Mouse (Mus musculus) forebrain, embryonic 13.5 days (tissue): ENCODE measurements around the gene Kif21b. TPM values are rescaled to one million over a fixed set of nuclear protein-coding genes. Genes with fewer than 3 reads are reported as not detected.

Source experiments
- ATAC-seq: fragments of 200-750 bp; cut with Nextera tagmentation; 2 replicates; pipeline ENCODE4 v1.8.0; 2017
- H3K27ac ChIP-seq: fragments of 300-500 bp; sonication (generic); 2 replicates; pipeline ENCODE4 v1.5.1; 2015; ENCODE audit warnings: inconsistent platforms, mild to moderate bottlenecking, moderate library complexity
- H3K27me3 ChIP-seq: fragments of 300-500 bp; sonication (generic); 2 replicates; pipeline ENCODE4 v1.6.1; 2015; ENCODE audit warnings: mild to moderate bottlenecking, inconsistent platforms
- H3K36me3 ChIP-seq: fragments of 300-500 bp; sonication (generic); 2 replicates; pipeline ENCODE4 v1.6.1; 2015; ENCODE audit warnings: mild to moderate bottlenecking, inconsistent platforms; ENCODE audit not compliant: poor library complexity, severe bottlenecking
- H3K4me1 ChIP-seq: fragments of 300-500 bp; sonication (generic); 2 replicates; pipeline ENCODE4 v1.6.1; 2015; ENCODE audit warnings: inconsistent platforms
- H3K4me2 ChIP-seq: fragments of 300-500 bp; sonication (generic); 2 replicates; pipeline ENCODE4 v1.6.1; 2015; ENCODE audit warnings: inconsistent platforms, mild to moderate bottlenecking, moderate library complexity
- H3K4me3 ChIP-seq: fragments of 300-500 bp; sonication (generic); 2 replicates; pipeline ENCODE4 v1.5.1; 2015; ENCODE audit warnings: mild to moderate bottlenecking, inconsistent platforms
- H3K9ac ChIP-seq: fragments of 300-500 bp; sonication (generic); 2 replicates; pipeline ENCODE4 v1.6.1; 2015; ENCODE audit warnings: mild to moderate bottlenecking, inconsistent platforms
- H3K9me3 ChIP-seq: fragments of 300-500 bp; sonication (generic); replicated peaks from 2 replicates; pipeline ENCODE4 v1.6.1; 2016; ENCODE audit warnings: inconsistent platforms
- WGBS: fragments of 180-500 bp; shearing (Covaris S2); methylation state at CpG from one replicate; pipeline ENCODE4 v1.1.7; 2015; 5-methylcytosine and 5-hydroxymethylcytosine counted together
- polyA plus RNA-seq: library from polyadenylated mRNA; unstranded; fragments of >200 nt; fragmentation: Nextera tagmentation; extraction: Ambion mirVana; gene quantifications from 2 replicates; pipeline ENCODE4 v1.2.1, GENCODE M21; 2015

Kif21b gene
- polyA plus RNA-seq, 1 experiment from 2014 or later = 45.5 TPM

DNA sequence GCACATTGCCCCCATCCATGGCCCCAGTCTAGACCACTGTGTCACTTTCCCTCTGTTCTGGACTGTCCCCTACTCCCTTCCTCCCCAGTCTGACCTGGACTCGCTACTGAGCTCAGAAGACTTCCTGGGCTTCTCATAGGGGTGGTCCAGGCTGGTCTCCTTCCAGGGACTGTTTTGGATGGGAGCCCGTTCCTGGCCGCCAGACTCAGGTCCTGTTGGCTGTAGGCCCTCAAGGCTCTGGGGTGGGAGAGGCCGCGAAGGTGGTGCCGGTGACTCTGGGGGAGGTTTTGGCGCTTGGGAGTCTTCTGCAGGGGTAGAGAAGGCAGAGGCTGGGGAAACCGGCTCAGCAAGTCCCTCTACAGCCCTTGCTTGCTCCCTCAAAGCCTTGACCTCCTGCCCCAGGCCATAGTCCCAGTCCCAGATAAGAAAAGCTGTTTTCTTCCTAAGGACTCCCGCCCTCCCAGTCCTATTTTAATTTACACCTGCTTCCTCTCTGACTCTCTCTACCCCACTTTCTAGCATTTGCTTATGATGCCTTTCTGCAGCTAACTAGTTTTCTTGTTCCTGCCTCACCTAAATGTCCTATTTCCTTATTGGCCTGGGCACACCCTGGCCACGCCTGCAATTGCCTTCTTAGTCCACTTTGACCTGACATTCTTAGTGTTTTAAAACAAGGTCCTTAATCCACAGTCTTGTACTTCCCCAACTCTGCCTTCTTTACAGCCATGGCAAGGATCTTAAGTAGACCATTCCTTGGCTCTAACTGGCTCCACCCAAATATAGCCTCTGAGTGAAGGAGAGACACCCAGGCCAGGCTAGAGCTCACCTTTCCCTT, 89.1 kb downstream of the Kif21b start:
- H3K4me3 ChIP-seq = no peak overlapping the region
- H3K9ac ChIP-seq = no peak overlapping the region
- H3K9me3 ChIP-seq = no peaks in the 10 kb centered on the region
- no peaks in the 10 kb centered on the region for H3K4me1 ChIP-seq
- WGBS = 85% methylated on average over 10 of the region's 10 CpGs
- no peaks in the 10 kb centered on the region for H3K27me3 ChIP-seq
- no peak for ATAC-seq
- H3K4me2 ChIP-seq = no peak overlapping the region
- H3K36me3 ChIP-seq = peaks cover 89% of the 10 kb centered on the region
- no peak overlapping the region for H3K27ac ChIP-seq

DNA sequence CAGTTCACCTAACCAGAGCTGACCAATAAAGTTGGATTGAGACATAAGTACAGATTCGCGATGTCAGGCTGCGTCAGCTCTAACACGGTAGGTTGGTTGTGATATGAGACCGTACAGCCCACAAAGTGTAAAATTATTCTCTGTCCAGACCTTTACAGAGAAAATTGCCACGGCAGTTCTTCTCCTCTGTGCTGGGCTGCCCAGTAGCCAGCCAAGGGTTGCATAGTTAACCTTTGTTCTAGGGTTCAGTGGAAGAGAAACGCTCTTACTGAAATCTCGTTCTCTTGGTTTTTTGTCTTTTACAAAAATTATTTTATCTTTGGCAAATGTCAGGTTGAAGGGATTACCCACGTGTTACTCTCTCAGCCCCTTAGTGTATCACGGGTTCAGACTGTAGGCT, 91.2 kb downstream of the Kif21b start:
- Histone ChIP-seq H3K27me3 (no peaks in the 10 kb centered on the region), H3K4me2 (no peak overlapping the region), H3K9ac (no peak overlapping the region), H3K36me3 (peaks cover 89% of the 10 kb centered on the region), H3K27ac (no peak overlapping the region), H3K4me1 (no peaks in the 10 kb centered on the region), H3K4me3 (no peak overlapping the region), H3K9me3 (no peaks in the 10 kb centered on the region)
- no peak for ATAC-seq
- WGBS = 92% methylated on average over 10 of the region's 10 CpGs

- 94% methylated on average over 10 of the region's 10 CpGs for WGBS
- no peak overlapping the region for H3K4me3 ChIP-seq
- H3K36me3 ChIP-seq = peaks cover 76% of the 10 kb centered on the region
- no peaks in the 10 kb centered on the region for H3K27me3 ChIP-seq
- peaks cover 15% of the 10 kb centered on the region for H3K4me1 ChIP-seq
- no peak overlapping the region for H3K9ac ChIP-seq
- no peaks in the 10 kb centered on the region for H3K9me3 ChIP-seq
- H3K4me2 ChIP-seq = no peak overlapping the region
- ATAC-seq = no peak
- no peak overlapping the region for H3K27ac ChIP-seq
Measured at GRCm38 (mm10) chr1:136223758-136224342, 92.7 kb downstream of the Kif21b start.

GRCm38 (mm10) chr1:136225846-136226245, 94.7 kb downstream of the Kif21b start:
- WGBS = 91% methylated on average over 8 of the region's 8 CpGs
- Histone ChIP-seq H3K27me3 (no peaks in the 10 kb centered on the region), H3K4me1 (peaks cover 35% of the 10 kb centered on the region), H3K36me3 (peaks cover 56% of the 10 kb centered on the region), H3K27ac (no peak overlapping the region), H3K4me3 (no peak overlapping the region), H3K9me3 (no peaks in the 10 kb centered on the region), H3K4me2 (no peak overlapping the region), H3K9ac (no peak overlapping the region)
- no peak for ATAC-seq

- H3K27ac ChIP-seq = no peak overlapping the region
- H3K4me2 ChIP-seq = no peak overlapping the region
- peaks cover 42% of the 10 kb centered on the region for H3K4me1 ChIP-seq
- H3K4me3 ChIP-seq = no peak overlapping the region
- no peak overlapping the region for H3K9ac ChIP-seq
- H3K9me3 ChIP-seq = no peaks in the 10 kb centered on the region
- no peaks in the 10 kb centered on the region for H3K27me3 ChIP-seq
- peaks cover 54% of the 10 kb centered on the region for H3K36me3 ChIP-seq
- no peak for ATAC-seq
- WGBS = 94% methylated on average over 8 of the region's 8 CpGs
Measured at GRCm38 (mm10) chr1:136226626-136227025, 95.4 kb downstream of the Kif21b start.

Other genes starting within 250 kb of the Kif21b start
- gene Pkp1, start 212.2 kb upstream of the Kif21b start, polyA plus RNA-seq = not detected in 2 replicates
- gene Igfn1, start 125.0 kb upstream of the Kif21b start, polyA plus RNA-seq = not detected in 2 replicates
- gene Tmem9, start 123.2 kb upstream of the Kif21b start, polyA plus RNA-seq = 130 and 149 TPM in 2 replicates
- gene Ascl5, start 80.6 kb upstream of the Kif21b start, polyA plus RNA-seq = not detected in 2 replicates
- gene Cacna1s, start 78.6 kb upstream of the Kif21b start, polyA plus RNA-seq = 0.31 TPM in 1 of 2 replicates, not detected in the other
- 0.20 TPM in 1 of 2 replicates, not detected in the other for gene Mroh3, start 81.4 kb downstream of the Kif21b start, polyA plus RNA-seq
- gene Inava, start 102.9 kb downstream of the Kif21b start, polyA plus RNA-seq = 8.3 and 10.0 TPM in 2 replicates
- not detected in 2 replicates for gene Gpr25, start 129.5 kb downstream of the Kif21b start, polyA plus RNA-seq
- 22.1 and 23.3 TPM in 2 replicates for gene Camsap2, start 214.7 kb downstream of the Kif21b start, polyA plus RNA-seq